Comparison of ENCODE assay signal across 9 mouse cellular contexts in genomic region chr6:137647646-137648045, GRCm38 (mm10). TPM values are rescaled to one million over a fixed set of nuclear protein-coding genes. Genes with fewer than 3 reads are reported as not detected.
DNase-seq lines count a peak whose midpoint lies in the region; ATAC-seq and TF ChIP-seq lines count a peak whose summit lies in the region.
"Had no signal": no experiment of that assay in that cellular context is flagged by ENCODE, and none has a peak within 500 bp of the region (broad histone marks: within the 10 kb centered on the region; RNA-seq: fewer than 3 reads in every experiment).

No protein-coding gene starts in this region.

- H3K4me2 ChIP-seq in heart, embryonic 16.5 days (ENCODE audit: low read depth, low read length): peak overlapping the region; percentile 70

- 0 out of 2 replicates have a peak, but pooled peaks cover 3% of the 10 kb centered on the region for H3K9me3 ChIP-seq in heart, embryonic 16.5 days (replicated peaks; ENCODE audit: control insufficient read depth, low read length)

- no peak for TF ChIP-seq CTCF in kidney, adult 2 months (conservative IDR thresholded peaks at IDR 0.05; ENCODE audit: insufficient read depth, insufficient read length, low read depth, low read length)
- TF ChIP-seq CTCF in bone marrow macrophage, adult 2 months (IDR thresholded peaks at IDR 0.05; ENCODE audit: low read depth, low read length): no peak

- H3K4me1 ChIP-seq in kidney, adult 2 months (ENCODE audit: control insufficient read depth, insufficient read depth, low read length): peaks cover 13% of the 10 kb centered on the region; the same call in 1 of the 2 replicates
- 0 out of 2 replicates have a peak, but pooled peaks cover 3% of the 10 kb centered on the region for H3K4me1 ChIP-seq in bone marrow macrophage, adult 2 months (ENCODE audit: control insufficient read depth, insufficient read depth, low read length)
- 0 out of 2 replicates have a peak, but pooled peaks cover 2% of the 10 kb centered on the region for H3K4me1 ChIP-seq in heart, embryonic 16.5 days (ENCODE audit: control insufficient read depth, insufficient read depth, low read length)

- peak overlapping the region; percentile 90 for H3K9ac ChIP-seq in heart, embryonic 16.5 days (ENCODE audit: low read length)

- H3K4me3 ChIP-seq in kidney, adult 2 months (ENCODE audit: insufficient read depth, low read depth, low read length): peak overlapping the region; percentile 14
- H3K4me3 ChIP-seq in bone marrow macrophage, adult 2 months (ENCODE audit: insufficient read depth, low read length): peak overlapping the region; percentile 92
- peak overlapping the region; percentile 85 for H3K4me3 ChIP-seq in heart, embryonic 16.5 days (ENCODE audit: low read length)

- H3K36me3 ChIP-seq in kidney, adult 2 months (ENCODE audit: control insufficient read depth, insufficient read depth, low read length): no peaks in the 10 kb centered on the region
- no peaks in the 10 kb centered on the region for H3K36me3 ChIP-seq in heart, embryonic 16.5 days (ENCODE audit: control insufficient read depth, insufficient read depth)

- TF ChIP-seq POLR2A in kidney, adult 2 months (IDR thresholded peaks at IDR 0.05; ENCODE audit: low read depth, low read length): no peak
- TF ChIP-seq POLR2A in bone marrow macrophage, adult 2 months (IDR thresholded peaks at IDR 0.05; ENCODE audit: borderline replicate concordance, low read depth, low read length): no peak

- no peak for ATAC-seq in heart, embryonic 16.5 days (replicated peaks; ENCODE audit: extremely low read depth, insufficient read depth, low FRiP score)
- peak; percentile 18; the same call in 1 of the 2 replicates for ATAC-seq in megakaryocyte progenitor cell, adult 5-6 weeks (replicated peaks; ENCODE audit: poor library complexity)
- ATAC-seq: Patski had no signal

- 41% methylated on average over 10 of the region's 10 CpGs for WGBS in kidney, adult 2 months
- WGBS in heart, embryonic 16.5 days: 25% methylated on average over 10 of the region's 10 CpGs

- DNase-seq in kidney, adult 2 months: peak; percentile 4
- no peak for DNase-seq in kidney, postnatal 14 days
- DNase-seq in embryo, embryonic 11 days: no peak
- no peak for DNase-seq in cerebellum, adult 11-12 months
- no peak for DNase-seq in urinary bladder, postnatal 14 days (ENCODE audit: low spot score)

- no peaks in the 10 kb centered on the region for H3K27me3 ChIP-seq in kidney, adult 2 months (replicated peaks; ENCODE audit: control insufficient read depth, insufficient read depth, low read length)
- no peaks in the 10 kb centered on the region for H3K27me3 ChIP-seq in heart, embryonic 16.5 days (ENCODE audit: control insufficient read depth, insufficient read depth, low read length)
- H3K27me3 ChIP-seq: Patski had no signal

- H3K27ac ChIP-seq in kidney, adult 2 months (ENCODE audit: insufficient read depth, low read depth, low read length): no peak overlapping the region
- no peak overlapping the region for H3K27ac ChIP-seq in bone marrow macrophage, adult 2 months (ENCODE audit: insufficient read depth, low read depth, low read length)
- peak overlapping the region; percentile 53 for H3K27ac ChIP-seq in heart, embryonic 16.5 days (ENCODE audit: low read length)

RNA-seq across cellular contexts. Expression of gene Eps8, which starts 7.0 kb away (rescaled TPM):
- 50.2 and 51.9 TPM in 2 replicates for polyA plus RNA-seq in kidney, adult 2 months (2012; rRNA removed)
- 6.2 and 9.0 TPM in 2 replicates for polyA plus RNA-seq in bone marrow macrophage, adult 2 months (2012; ENCODE audit: insufficient read depth, insufficient read length, missing spikeins)
- 31.2 and 36.7 TPM in 2 replicates for polyA plus RNA-seq in heart, embryonic 16.5 days (2015; fragmentation: Nextera tagmentation; extraction: Ambion mirVana)
- total RNA-seq in megakaryocyte progenitor cell, adult 5-6 weeks (2015): 3.1 and 4.3 TPM in 2 replicates
- 2.0 and 6.9 TPM in 2 replicates for total RNA-seq in megakaryocyte progenitor cell, adult 5-6 weeks (2017)

Comparison
In these comparisons a context has a peak if more than half of its experiments do, and no peak if none do; other contexts are left out.
1. H3K4me3 ChIP-seq: peak in every context shown above with its lines; median percentile 92 in bone marrow macrophage, adult 2 months; 85 in heart, embryonic 16.5 days; 14 in kidney, adult 2 months.